Mouse (Mus musculus): ENCODE measurements around the gene Babam2.

GRCm38 (mm10) chr5:31983161-31983560 lies 285.7 kb downstream of the Babam2 start:
- TF ChIP-seq POLR2A (IDR thresholded peaks at IDR 0.05; ENCODE audit: insufficient read depth, low read length) (no peak), CTCF (IDR thresholded peaks at IDR 0.05; ENCODE audit: low read depth, low read length) (no peak)
